Mouse (Mus musculus) natural killer cell, adult 2 months (primary cell): ENCODE results near the gene Fkbp1b.
"Not testable (repeated sequence)": the region's sequence is repeated elsewhere in the genome, so short reads cannot be mapped to it uniquely, and the experiment has no call there.

Source experiments
- DNase-seq, 2 experiments: peaks; one replicate each; pipeline ENCODE4 v3.0.0; 2022; ENCODE audit warnings: low spot score in 2 of 2

Fkbp1b gene

GRCm38 (mm10) chr12:4841392-4841887 lies at the start of gene Fkbp1b:
Fkbp1b (minus strand) TSS chr12:4841591.
- DNase-seq = no peak

GRCm38 (mm10) chr12:4889891-4890290 lies 48.5 kb upstream of the Fkbp1b start:
- no peak for DNase-seq

- no peak for DNase-seq
Observed at GRCm38 (mm10) chr12:4889251-4889650, 47.9 kb upstream of the Fkbp1b start.

- DNase-seq = no peak
Observed at GRCm38 (mm10) chr12:4888739-4889138, 47.3 kb upstream of the Fkbp1b start.

GRCm38 (mm10) chr12:4886581-4886980 lies 45.2 kb upstream of the Fkbp1b start:
- DNase-seq = not testable (repeated sequence)

GRCm38 (mm10) chr12:4885062-4885461 lies 43.7 kb upstream of the Fkbp1b start:
- no peak for DNase-seq

- DNase-seq = no peak
Observed at GRCm38 (mm10) chr12:4882086-4882485, 40.7 kb upstream of the Fkbp1b start.

- no peak for DNase-seq
Observed at GRCm38 (mm10) chr12:4879048-4879447, 37.7 kb upstream of the Fkbp1b start.

GRCm38 (mm10) chr12:4878296-4878783 lies 36.9 kb upstream of the Fkbp1b start:
- DNase-seq = no peak

GRCm38 (mm10) chr12:4875623-4876022 lies 34.2 kb upstream of the Fkbp1b start:
- no peak for DNase-seq

GRCm38 (mm10) chr12:4874161-4874927 lies 33.0 kb upstream of the Fkbp1b start, which contains the start of gene Mfsd2b:
Mfsd2b (minus strand) TSS chr12:4874359.
- peak; percentile 33 to 44 for DNase-seq

- DNase-seq = no peak
Observed at GRCm38 (mm10) chr12:4873531-4873930, 32.1 kb upstream of the Fkbp1b start.

- DNase-seq = no peak
Observed at GRCm38 (mm10) chr12:4872983-4873477, 31.6 kb upstream of the Fkbp1b start.

- no peak for DNase-seq
Observed at GRCm38 (mm10) chr12:4872273-4872672, 30.9 kb upstream of the Fkbp1b start.

- DNase-seq = no peak
Observed at GRCm38 (mm10) chr12:4871260-4871659, 29.9 kb upstream of the Fkbp1b start.

- no peak for DNase-seq
Observed at GRCm38 (mm10) chr12:4868924-4869323, 27.5 kb upstream of the Fkbp1b start.

GRCm38 (mm10) chr12:4864338-4864690 lies 22.9 kb upstream of the Fkbp1b start:
- DNase-seq = no peak

GRCm38 (mm10) chr12:4863654-4864337 lies 22.4 kb upstream of the Fkbp1b start:
- no peak for DNase-seq

- no peak for DNase-seq
Observed at GRCm38 (mm10) chr12:4862672-4863071, 21.3 kb upstream of the Fkbp1b start.

GRCm38 (mm10) chr12:4859241-4859914 lies 18.0 kb upstream of the Fkbp1b start:
- no peak for DNase-seq

GRCm38 (mm10) chr12:4856834-4857233 lies 15.4 kb upstream of the Fkbp1b start:
- DNase-seq = no peak

GRCm38 (mm10) chr12:4856160-4856559 lies 14.8 kb upstream of the Fkbp1b start:
- peak; percentile 35 to 46 for DNase-seq
